Mouse (Mus musculus): ENCODE data around the gene Opcml.

Gene Opcml

GRCm38 (mm10) chr9:28011483-28011882, 220.9 kb downstream of the Opcml start:
- no peak for DNase-seq (ENCODE audit: low spot score)

- no peak for DNase-seq (ENCODE audit: low spot score)
Measured at GRCm38 (mm10) chr9:28012664-28013063, 222.1 kb downstream of the Opcml start.

GRCm38 (mm10) chr9:28013192-28013591, 222.6 kb downstream of the Opcml start:
- no peak for DNase-seq (ENCODE audit: low spot score)

GRCm38 (mm10) chr9:28028156-28028555, 237.6 kb downstream of the Opcml start:
- no peak for DNase-seq (ENCODE audit: low spot score)

- no peak for DNase-seq (ENCODE audit: low spot score)
Measured at GRCm38 (mm10) chr9:28028788-28029393, 238.3 kb downstream of the Opcml start.

DNA sequence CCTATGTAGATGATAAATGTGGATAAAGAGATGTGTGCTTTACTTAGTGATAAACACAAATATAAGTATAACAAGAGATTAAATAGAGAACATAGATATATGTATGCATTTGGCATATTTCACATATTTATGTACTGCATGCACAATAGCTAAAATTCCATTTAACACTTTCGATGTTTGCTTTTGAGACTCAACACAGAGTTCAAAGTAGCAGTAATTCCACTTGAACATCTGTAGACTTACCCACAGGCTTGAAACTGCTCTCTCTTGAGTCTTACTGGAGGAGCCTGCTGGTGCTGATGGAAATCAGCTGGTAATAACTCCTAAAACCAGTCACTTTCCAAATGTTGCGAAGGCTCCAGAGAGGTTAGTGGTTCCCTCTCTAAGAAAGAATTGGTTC, 258.6 kb downstream of the Opcml start:
- no peak for DNase-seq (ENCODE audit: low spot score)

- DNase-seq (ENCODE audit: low spot score), result no peak
Measured at GRCm38 (mm10) chr9:28057171-28057845, 266.7 kb downstream of the Opcml start.

- no peak for DNase-seq (ENCODE audit: low spot score)
Measured at GRCm38 (mm10) chr9:28065126-28065525, 274.6 kb downstream of the Opcml start.

- DNase-seq (ENCODE audit: low spot score), result no peak
Measured at GRCm38 (mm10) chr9:28080694-28081093, 290.1 kb downstream of the Opcml start.

DNA sequence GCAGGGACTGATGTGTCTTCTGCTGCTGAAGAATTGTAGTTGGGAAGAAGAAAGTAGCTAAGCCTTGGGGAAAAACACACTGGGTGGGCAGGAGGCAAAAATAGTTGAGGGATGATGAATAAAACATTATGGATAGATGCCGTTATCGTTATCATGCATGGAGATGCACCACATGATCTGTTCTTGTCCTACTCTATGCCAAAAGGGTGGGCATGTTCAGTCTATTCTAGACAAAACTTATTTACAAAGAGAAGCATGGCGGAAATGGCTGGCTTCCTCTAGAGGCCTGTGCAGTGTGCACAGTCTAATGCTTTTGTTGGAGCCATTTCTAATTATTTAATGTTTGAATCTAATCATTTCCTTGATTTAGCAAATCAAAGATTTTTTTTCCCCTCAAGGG, 293.2 kb downstream of the Opcml start:
- no peak for DNase-seq (ENCODE audit: low spot score)

- DNase-seq (ENCODE audit: low spot score), result no peak
Measured at GRCm38 (mm10) chr9:28084273-28084726, 293.7 kb downstream of the Opcml start.

- no peak for DNase-seq (ENCODE audit: low spot score)
Measured at GRCm38 (mm10) chr9:28091395-28091794, 300.8 kb downstream of the Opcml start.

- DNase-seq (ENCODE audit: low spot score), result no peak
Measured at GRCm38 (mm10) chr9:28094722-28095121, 304.1 kb downstream of the Opcml start.

DNA sequence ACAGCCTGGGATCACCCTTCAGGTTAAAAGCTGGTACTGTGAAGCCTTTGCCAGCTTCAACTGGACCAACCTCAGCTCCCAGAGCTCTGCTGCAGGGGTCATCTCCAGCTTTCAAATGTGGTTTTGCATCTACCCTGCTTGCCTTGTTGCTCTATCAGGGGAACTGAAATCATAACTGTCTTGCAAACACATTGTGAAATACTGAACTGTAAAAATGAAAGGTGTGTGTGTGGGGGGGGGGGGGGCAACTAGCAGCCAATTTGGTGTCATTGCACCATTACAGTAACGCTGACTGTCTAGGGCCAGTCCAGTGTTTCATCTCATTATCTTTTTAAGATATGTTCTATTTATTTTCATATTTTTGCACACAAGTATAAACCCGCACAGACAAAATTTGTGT, 305.6 kb downstream of the Opcml start:
- no peak for DNase-seq (ENCODE audit: low spot score)

DNA sequence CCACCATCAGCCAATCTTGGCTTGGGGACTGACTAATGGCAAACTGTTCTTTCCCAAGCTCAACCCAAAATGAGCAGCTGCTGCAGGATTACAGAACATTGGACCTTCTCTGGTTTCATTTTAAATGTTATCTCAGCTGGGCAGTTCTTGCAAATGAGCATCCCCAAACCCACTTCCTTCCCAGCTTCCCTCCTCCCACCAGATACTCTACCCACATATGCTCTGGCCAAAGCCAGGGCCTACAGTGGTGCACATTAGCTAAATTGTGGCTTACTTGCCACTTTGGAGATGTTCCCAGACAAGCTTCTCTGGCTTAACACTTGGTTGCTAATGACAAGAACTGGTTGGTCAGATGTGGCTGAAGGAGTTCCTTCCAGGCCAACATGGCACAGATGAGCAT, 311.4 kb downstream of the Opcml start:
- DNase-seq (ENCODE audit: low spot score), result no peak

DNA sequence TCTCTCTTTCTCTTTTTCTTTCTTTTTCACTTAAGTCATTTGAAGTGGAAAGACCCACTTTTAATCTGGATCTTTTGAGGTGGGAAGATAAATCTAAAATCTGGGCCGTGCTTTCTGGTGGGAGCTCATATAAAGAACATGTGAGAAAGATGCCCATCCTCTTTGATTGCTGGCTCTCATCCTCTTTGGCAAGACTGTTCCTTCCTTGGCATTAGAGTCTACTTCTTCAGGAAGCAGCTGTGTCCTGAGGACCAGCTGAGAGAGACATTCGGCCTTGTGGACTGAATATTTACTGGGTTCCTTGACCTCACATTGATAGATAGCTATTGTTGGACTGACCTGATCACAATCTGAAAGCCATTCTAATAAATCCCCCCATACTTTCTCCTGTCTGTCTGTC, 331.3 kb downstream of the Opcml start:
- no peak for DNase-seq (ENCODE audit: low spot score)

DNA sequence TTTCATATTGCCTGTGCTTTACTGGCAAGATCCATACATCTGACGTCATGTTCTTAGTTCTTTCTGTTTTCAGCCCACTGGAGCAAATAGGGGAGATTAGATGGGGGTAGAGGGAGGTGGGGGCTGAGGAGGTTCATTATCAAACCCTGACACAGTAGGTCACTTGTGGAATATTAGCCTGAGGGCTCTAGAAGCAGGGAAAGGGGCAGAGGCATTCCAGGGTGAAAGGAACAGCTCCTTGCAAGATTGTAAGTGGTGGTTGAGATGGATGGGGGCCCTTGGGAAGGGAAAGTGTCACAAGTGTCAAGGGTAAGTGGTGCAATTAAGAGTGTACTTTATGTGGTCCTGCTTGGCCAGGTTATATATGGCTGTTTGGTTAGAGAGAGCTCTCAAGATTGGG, 338.2 kb downstream of the Opcml start:
- DNase-seq (ENCODE audit: low spot score), result no peak

- no peak for DNase-seq (ENCODE audit: low spot score)
Measured at GRCm38 (mm10) chr9:28131521-28131920, 340.9 kb downstream of the Opcml start.

DNA sequence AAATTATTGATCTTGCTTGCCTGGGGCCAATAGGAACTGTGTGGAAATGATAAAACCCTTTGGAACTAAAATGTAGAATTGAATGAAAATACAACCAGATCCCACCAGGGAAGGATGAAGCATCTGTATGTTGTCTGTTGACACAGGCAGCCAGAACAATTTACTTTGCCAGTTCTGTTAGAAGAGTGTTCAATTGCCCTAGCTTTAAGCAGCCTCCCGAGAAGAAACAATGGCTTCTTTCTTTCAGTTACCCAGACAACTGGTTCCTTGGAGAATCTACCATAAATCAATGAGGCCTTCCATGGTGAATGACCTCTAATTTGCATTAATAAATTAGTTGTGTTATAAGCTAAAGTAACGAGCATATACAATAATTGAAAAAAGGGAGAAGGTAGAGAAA, 346.0 kb downstream of the Opcml start:
- DNase-seq (ENCODE audit: low spot score), result no peak

DNA sequence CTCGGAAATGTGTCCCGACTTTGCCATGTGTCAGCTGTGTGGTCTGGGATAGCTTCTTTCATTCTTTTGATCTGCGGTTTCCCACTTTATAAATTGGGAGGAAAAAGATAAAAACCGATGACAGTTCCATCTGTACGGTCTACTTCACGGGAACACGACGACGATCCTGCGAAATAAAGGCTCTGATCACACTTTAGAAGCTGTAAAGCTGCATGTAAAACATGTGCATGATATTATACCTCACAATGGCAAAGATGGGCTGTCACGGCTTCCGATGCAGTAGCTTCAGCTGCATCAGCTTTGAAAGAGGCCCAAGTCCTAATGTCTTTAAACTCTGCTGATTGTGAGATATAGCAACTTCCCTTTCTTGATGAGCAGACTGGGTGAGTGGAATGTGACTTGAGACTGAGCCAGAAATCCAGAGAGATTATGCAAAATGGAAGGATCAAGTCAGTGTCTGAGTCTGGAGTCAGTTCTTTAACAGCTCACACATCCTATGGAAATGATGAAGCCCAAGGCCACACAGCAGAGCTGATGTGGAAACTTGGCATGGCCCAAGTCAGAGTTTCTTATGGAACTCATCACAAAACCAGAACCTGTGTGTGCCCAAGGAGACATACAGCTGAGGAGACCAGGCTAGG, 349.5 kb downstream of the Opcml start:
- DNase-seq (ENCODE audit: low spot score), result no peak

DNA sequence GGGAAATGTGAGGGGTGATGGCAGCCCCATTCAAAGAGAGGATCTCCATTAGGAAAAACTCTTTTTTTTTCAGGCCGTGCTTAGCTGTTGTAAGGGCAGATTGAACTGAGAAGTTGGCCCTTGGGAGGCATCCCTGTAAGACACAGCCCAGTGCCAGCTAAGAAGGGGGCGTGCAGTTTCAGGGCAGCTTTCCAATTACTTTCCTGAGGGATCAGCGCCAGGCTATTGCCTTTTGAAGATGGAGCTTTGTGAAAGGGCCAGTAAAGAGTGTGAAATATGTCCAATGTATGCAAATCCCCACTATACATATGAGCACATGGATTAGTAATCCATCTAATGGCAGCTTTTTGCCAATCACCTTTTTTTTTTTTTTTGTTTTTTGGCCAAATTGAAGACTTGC, 358.9 kb downstream of the Opcml start:
- no peak for DNase-seq (ENCODE audit: low spot score)

DNA sequence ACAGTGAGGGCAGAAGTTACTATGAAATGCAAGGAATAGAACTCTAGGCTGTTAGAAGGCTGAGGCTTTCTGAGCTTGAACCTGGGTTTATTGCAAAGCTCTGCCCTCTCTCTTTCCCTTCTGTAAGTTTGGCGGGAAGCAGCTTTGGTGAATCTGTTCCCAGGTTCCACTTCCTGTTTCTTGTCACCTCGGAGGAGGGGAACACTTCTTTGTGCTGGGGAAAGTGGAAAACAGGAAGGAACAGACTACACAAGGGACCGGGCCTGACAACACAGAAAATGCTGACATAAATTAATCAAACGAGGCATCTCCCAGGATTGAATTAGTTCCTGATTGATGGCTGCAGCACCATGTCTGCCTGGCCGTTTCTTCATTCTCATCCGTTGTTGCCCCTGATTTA, 363.2 kb downstream of the Opcml start:
- DNase-seq (ENCODE audit: low spot score), result no peak

GRCm38 (mm10) chr9:28157092-28157491, 366.5 kb downstream of the Opcml start:
- DNase-seq (ENCODE audit: low spot score), result no peak

DNA sequence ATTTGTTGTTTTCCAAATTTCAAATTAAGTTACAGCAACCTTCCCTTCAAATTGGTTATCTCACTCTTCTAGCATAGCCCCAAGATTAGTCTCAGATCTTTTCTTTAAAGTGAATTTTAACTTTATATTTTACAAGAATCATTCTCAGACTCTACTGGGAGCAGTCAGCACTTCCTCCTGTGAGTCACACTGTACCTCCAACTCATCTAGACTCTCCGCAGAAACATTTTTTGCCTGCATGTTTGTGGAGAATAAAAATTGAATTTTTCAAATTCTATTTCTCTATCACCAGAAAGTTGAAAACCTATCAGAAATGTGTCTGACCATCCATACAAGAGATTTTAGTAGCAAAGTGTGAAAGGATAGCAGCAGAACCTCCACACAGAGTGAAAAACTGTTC, 370.4 kb downstream of the Opcml start:
- no peak for DNase-seq (ENCODE audit: low spot score)

Measured in urinary bladder, postnatal 14 days (tissue).